Mouse (Mus musculus) CH12.LX (cell line): ENCODE data around the gene Gm960.

Source experiments
- MAFK ChIP-seq: IDR thresholded peaks from 2 replicates; pipeline ENCODE4 v1.6.1; 2011; ENCODE audit warnings: low read length, improper control_type of control experiment; ENCODE audit not compliant: insufficient replicate concordance
- TBP ChIP-seq: conservative IDR thresholded peaks from 2 replicates; pipeline ENCODE4 v1.6.1; 2011; ENCODE audit warnings: low read depth, low read length, improper control_type of control experiment
- ZMIZ1 ChIP-seq: IDR thresholded peaks from 2 replicates; pipeline ENCODE4 v1.6.1; 2012; ENCODE audit warnings: low read depth, mild to moderate bottlenecking, inconsistent platforms, low read length, improper control_type of control experiment

DNA sequence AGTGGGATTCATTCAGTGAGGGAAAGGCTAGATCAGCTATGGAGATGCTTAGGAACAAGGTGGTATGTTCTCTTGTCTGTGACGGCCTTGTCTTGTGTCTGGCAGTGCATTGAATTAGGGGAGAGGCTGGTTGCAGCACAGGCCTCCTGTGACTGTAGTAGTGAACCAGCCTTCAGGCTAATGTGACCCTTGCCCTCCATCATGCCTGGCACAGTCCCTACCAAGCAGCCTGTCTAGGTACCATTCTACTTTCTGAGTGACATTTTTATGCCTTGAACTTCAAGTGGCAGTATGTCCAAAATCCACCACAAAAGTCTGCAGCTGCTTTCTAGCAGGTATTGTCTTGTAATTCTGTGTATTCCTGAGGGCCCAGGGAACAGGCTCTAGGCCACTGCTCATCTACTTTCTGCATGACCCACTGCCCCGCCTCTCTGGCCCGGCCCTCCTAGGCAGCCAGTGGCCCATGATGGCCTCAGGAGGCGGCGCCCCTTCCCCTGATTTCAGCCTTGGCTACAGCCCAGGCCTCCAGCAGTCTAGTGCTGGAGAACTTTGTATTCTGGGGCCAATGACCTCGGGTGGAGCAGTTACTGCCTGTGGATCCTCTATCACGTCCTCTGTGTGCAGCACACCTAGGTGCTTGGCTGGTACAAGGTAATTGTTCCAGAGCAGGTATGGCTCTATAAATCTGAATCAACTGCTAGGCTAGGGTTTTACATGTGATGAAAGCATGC is 104.5 kb downstream of the Gm960 start:
- TF ChIP-seq ZMIZ1: no peak
- TF ChIP-seq MAFK: no peak
- TF ChIP-seq TBP: no peak
